Mouse (Mus musculus) brain, adult 2 months (tissue): ENCODE results near the gene Med20.
"Not testable (repeated sequence)": the region's sequence is repeated elsewhere in the genome, so short reads cannot be mapped to it uniquely, and the experiment has no call there.

Experiments used
- DNase-seq: peaks from one replicate; pipeline ENCODE4 v3.0.0; 2011; ENCODE audit warnings: low read depth, low spot score

The Med20 gene

DNA sequence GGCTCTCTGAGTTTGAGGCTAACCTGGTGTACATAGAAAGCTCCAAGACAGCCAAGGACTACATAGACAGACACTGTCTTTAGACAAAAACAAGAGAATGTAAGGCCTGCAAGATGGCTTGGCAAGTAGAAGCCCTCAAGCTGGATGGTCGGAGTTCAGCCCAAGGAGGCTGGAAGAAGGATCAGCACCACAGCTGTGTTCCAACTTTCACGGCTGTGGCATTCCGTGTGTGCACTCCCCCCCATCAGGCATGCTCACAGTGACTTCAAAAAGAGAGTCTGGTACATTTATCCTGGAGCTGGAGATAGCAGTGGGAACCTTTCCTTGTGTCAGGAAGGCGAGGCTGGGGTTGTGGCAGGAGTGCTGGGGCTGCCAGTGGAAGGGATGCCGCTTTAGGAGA is 14.6 kb downstream of the Med20 start:
- DNase-seq, result no peak

DNA sequence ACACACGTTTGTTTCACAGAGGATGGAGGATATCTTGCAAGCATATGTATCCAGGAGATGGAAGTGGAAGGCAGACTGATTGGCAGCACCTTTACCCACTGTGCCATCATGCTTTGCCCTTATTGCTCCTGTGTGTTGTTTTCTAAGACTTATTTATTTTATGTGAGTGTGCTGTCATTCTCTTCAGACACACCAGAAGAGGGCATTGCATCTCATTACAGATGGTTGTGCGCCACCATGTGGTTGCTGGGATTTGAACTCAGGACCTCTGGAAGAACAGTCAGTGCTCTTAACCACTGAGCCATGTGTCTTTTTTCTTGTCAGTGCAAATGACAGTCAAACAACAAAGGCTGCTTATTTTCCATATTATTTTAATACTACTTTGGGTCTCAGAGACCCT is 16.4 kb downstream of the Med20 start:
- no peak for DNase-seq

DNA sequence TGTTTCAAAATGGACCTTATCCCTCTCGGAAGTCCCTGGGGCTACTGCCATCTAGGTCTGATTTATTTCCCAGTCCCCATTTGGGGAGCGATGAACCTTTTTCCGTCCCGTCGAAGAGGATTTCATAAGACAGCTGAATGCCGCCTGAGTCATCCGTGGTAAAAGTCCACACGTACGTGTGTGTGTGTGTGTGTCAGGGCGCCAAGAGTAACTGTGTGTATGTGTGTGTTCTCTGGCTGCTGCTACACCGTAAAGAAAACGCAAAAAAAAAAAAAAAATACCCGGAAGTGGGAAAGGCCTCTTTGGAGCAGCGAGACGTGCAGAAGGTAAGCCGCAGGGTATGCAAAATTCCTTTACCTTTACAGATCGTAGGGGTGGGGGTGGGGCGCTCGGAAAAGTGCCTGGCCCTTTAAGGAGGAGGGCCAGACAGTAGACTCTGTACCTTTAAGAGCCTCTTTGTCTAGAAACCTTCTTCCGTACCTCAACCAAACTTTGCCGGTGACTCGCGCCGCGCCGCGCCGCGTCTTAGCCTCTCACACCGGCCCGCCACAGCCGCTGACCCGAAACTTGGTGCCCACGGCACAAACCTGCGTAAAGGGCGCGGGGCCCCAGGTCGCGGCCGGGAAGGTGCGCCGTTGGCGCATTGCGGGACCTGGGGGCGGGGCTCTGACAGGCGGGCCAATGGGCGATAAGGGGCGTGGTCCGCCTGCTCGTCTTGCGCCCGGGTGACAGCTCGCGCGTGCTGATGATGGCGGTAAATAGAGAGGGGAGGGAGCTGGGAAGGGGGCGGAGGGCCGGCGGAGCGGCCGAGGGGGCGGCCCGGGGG is 17.7 kb downstream of the Med20 start:
- DNase-seq, result peak; percentile 96

DNA sequence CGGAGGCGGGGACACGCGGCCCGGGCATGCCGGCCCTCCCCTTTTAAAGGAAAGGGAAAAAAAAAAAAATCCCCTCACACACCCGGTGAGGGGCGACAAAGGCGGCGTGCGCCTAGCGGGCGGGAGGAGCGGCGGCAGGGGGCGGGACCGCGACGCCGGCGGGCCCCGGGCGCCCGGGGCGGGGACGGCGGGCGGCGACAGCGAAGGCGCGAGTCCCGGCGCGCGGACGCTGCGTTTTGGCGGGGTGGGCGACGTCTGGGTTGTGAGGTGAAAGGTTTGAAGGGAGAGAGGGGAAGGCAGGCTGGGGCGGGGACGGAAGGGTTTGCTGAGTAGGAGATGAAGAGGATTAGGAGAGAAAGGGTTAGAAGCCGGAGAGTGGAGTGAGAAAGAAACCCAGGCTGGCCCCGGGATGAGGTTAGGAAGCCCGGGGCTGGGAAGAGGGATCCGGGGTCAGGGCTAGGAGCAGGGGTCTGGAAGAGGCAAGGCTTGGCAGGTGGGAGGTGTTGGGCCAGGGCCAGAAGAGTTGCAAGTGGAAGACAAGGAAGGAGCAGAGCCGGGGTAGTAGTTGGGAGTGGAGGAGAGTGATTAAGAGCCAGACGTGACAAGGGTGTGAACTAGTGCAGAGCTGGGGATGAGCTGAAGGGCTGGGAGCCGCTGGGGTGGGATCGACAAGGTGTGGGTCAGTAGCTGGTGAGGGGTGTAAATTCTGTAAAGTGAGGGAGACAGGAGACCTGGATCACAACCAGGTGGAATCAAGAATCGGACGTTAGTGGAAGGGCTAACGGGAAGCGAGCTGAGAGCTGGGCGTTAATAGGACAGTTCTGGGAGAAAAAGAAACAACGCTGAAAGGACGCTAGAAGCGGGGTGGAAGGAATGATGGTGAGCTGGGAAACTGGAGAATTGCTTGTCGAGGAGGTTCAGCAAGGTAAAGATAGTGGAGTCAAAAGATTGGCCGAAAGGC is 18.6 kb downstream of the Med20 start:
- DNase-seq, result peak; percentile 43

DNA sequence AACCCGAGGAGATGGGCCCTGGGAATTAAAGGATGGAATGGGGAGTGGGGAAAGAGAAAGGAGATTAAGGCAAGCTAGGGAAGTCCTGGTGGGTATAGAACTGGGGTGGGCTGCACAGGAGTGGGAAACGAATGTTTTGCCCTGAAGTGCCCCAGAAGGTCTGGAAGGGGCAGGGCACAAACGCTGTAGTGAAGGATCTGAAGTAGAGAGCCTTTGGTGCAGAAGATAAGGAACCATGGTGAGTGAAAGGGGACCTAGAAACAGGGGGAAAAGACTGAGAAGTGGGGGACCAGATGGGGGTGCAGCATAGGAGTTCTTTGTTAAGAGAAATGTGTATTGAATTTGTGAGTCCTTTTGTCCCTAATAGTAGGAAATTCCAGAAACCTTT is 19.3 kb downstream of the Med20 start, which contains the start of gene Usp49:
Gene Usp49, plus strand, starts transcription at position 13 of the 388 bp plus-strand sequence.
- no peak for DNase-seq

DNA sequence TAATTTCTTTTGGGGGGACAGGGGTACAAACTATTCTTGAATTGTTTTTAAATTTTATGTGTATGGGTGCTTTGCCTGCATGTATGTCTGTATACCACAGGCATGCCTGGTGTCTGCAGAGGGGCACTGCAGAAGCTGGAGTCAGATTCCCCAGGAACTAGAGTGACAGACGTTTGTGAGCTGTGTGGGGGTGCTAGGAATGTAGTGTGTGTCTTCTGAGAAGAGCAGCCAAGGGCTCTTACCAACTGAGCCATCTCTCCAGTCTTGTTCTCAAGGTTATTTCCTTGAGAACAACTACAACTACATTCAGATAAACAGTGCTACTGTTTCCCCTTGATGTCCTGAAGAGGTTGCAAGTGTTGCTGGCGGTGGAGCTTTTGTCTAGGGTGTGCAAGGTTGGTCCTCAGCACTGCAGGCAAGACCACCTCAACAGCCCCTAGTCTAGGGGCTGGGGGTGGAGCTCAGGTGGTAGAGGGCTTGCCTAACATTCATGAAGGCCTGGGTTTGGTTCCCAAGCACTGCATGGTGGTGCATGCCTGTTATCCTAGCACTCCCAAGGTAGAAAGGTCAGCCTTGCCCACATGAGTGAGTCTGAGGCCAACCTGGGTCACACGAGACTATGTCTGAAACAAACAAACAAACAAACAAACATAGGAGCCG is 20.9 kb downstream of the Med20 start:
- DNase-seq, result no peak

DNA sequence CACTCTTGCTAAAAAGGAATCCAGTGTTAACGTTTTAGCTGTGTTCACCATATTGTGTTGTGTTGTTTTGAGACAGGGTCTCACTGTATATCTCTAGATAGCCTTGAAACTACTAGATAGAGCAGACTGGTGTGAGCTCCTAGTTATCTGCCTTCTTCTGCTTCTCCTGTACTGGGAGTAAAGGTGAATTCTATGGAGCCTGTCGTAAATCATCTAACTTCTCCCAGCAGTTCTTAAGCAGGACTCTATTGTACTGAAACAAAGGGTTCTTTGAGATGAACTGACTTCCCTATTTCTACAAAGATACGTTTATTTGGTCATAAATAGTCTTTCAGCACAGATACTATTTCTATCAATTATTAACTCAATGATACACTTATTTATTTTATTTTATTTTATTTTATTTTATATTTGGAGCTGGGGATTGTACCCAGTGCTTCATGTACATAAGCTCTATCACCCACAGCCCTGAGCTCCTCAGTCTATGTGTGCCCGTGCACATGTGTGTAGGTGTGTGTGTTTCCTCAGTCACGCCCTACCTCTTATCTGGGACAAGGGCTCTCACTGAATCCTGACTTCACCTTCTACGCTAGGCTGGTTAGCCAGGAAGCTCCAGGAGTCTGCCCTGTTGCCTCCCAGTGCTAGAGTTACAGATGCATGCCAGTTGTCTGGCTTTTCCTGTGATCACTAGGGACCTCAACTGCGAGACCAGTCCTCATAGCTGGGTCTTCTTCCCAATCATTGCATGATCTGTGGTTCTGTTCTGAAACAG is 22.8 kb downstream of the Med20 start:
- no peak for DNase-seq

DNA sequence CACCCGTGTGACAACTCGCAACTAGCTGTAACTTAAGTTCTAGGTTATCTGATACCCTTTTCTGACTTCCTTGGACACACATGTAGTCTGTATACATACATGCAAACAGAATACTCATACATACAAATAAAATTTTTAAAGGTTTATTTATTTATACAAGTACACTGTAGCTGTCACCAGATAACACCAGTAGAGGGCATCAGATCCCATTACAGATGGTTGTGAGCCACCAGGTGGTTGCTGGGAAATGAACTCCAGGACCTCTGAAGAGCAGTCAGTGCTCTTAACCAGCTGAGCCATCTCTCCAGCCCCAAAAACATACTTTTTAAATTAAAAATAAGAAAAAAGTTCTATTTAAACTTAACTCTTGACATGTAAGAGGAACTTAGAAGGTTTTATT is 31.6 kb downstream of the Med20 start:
- DNase-seq, result no peak

DNA sequence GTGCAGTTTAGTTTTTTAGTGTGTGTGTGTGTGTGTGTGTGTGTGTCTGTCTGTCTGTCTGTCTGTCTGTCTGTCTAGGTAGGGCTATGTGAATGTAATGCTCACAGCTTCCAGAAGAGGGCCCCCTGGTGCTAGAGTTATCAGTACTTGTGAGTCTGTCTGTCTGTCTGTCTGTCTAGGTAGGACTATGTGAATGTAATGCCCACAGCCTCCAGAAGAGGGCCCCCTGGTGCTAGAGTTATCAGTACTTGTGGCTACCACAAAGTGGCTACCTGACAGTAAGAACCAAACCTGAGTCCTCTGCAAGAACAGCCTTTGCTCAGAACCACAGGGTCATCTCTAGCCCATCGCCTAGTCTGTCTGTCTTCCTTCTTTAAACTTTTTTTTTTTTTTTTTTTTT is 35.3 kb downstream of the Med20 start:
- peak; percentile 63 for DNase-seq

DNA sequence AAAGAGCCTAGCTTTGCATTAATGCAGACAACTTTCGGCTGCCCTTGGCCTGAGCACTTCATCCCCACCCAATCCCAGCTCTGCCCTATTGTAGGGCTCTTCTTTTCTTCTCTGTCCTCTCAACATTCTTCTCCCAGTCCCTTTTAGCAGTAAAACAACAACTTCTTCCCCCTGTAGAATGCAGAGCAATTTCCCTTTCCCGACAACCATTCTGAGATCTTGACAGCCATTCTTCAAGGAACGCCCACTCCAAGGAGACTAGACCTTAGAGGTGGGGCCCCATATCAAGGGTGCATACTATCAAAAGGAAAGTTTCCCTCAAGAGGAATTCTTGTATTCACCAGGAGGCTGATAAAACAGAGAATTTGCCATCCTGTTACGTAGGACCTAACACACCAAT is 37.6 kb downstream of the Med20 start:
- DNase-seq, result no peak

DNA sequence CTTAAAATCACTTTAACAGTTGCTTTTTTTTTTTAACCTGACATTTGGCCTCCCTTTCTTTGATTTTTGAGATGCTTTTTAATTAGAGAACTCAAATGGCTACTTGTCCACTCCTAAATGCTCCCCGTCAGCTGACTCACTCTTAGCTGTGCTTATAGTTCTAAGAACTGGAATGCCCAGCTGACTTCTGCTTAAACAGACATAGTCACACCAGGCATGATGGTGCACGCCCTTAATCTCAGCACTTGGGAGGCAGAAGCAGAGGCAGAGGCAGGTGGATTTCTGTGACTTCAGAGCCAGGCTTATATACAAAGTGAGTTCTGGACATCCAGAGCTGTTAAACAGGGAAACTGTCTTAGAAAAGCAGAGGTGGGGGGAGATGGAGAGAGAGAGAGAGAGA is 40.6 kb downstream of the Med20 start:
- DNase-seq, result no peak

DNA sequence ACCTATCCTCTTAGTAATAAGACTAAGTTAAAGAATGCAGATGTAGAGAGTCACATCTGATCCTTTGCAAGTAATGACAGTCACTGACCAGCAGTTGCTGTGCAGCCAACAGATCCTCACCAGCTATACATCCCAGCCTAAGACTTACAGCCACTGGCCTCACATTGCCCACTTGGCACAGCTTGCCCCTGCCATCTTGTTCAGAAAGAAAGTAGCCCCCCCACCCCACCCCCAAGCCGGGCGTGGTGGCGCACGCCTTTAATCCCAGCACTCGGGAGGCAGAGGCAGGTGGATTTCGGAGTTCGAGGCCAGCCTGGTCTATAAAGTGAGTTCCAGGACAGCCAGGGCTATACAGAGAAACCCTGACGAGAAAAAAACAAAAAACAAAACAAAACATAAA is 43.0 kb downstream of the Med20 start:
- DNase-seq, result not testable (repeated sequence)

DNA sequence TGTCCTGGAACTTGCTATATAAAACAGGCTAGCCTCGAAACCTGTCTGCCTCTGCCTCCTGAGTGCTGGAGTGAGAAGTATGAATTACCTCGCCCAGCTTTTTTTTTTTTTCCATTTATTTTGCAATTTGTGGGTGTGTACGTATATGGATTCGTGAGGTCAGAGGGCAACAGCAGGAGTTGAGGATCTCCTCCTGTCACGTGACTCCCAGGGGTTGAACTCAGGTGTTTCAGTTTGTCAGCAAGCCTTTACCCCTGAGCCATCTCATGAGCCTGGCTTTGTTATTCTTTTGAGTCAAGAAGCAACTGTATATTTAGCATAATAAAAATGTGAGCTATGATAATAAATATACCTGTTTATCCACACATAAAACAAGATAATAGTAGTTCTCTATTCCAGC is 44.3 kb downstream of the Med20 start:
- no peak for DNase-seq

DNA sequence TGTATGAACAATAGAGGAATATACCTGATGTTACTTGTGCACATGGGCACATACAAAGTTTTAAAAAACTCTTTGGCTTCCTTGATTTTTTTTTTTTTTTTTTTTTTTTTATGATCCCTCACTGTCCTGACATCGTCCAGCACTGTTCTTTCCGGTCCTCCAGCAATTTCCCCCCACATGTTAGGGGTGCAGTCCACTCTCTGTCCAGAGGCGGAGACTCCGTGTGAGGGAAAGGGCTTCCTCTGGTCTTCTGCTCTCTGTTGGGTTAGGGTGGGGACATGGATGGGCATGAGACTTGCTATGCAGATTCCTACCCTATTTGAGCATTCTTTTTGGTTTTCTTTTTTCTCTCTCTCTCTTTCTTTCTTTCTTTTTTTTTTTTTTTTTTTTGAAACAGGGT is 46.5 kb downstream of the Med20 start:
- no peak for DNase-seq

DNA sequence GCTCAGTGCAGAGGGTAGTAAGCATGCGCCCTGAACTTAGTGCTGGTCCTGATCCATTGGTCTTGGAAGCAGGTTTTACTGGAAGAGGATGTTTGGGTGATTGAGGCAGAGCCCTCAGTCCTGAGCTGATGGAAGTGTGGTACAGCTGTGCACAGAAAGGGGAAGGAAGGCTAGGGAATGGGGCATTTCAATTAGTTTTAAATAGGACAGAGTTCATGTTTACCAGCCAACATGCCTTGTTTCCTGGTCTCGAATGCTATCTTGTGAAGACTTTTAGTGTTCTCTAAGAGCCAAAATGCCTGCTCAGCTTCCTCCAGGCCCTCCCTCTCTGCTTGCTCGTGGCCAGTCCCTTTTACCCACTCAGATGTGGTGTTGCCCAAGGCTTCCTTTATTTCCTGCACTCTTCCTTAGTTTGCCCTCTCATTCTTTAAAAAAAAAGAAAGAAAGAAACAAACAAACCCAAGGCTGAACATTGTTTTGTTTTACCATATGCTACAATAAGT is 47.4 kb downstream of the Med20 start:
- no peak for DNase-seq

DNA sequence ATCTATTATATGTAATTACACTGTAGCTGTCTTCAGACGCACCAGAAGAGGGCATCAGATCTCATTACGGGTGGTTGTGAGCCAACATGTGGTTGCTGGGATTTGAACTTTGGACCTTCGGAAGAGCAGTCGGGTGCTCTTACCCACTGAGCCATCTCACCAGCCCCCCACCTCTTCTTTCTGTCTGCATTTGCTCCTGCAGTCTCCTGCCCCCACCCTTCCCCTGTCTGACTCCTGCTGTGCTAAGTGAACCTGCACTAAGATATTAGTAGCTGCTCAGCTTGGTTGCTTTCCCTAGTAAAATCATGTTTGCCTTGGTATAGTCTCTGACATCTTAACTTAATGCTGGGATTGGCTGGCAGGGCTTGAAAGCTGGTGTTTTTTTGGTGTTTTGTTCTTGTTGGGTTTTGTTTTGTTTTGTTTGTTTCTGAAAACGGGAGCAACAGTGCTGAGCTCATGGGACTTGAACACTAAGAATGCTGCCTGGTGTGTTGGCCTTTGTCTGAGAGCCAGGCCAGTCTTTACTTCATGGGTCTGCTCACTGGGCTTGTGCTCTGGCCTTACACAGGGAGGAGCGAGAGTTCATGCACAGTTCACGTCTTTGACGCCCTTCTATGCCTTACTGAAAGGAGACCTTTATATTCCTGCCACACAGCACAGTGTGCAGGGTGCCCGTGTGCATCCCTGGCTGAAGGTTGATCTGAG is 51.8 kb downstream of the Med20 start:
- no peak for DNase-seq

DNA sequence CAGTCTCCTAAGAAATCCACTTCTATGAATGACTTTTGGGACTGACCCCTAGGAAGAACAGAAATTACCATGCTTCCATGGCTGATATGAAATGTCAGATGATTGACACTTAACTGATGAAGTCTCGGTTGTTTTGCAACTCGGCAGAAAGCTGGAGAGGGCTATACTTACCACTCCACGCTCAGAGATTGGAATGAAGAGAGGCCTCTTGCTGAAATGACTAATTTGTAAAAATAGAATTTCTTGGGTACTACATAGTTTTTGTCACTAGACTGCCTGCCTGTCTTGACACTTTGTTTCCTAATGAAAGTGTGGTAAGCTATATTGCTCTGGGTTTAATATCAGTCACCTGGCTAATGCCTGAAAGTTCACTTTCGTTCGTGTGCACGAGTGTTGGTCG is 53.1 kb downstream of the Med20 start:
- no peak for DNase-seq

DNA sequence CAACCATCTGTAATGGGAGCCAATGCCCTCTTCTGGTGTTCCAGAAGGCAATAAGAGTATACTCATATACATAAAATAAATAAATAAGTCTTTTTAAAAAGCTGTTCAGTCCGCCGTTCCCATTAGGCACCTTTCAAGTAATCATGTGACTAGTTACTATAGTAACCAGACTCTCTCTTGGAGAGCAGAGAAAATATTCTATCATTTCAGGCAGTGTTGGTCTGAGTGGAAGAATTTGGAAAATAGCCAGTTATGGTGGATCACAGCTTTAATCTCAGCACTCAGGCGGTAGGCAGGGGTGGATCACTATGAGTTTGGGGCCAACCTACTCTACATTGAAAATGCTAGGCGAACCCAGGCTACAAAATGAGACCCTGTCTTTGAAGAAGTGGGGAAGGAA is 57.8 kb downstream of the Med20 start:
- peak; percentile 30 for DNase-seq

DNA sequence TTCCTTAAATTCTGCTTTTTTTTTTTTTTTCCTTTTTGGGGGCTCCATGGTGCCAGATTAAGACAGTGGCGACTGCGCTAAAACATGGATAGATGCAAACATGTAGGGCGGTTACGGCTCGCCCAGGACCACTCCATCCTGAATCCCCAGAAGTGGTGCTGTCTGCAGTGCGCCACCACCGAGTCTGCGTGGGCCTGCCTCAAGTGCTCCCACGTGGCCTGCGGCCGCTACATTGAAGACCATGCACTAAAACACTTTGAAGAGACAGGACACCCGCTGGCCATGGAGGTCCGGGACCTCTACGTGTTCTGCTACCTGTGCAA is 60.6 kb downstream of the Med20 start:
- peak; percentile 47 for DNase-seq

DNA sequence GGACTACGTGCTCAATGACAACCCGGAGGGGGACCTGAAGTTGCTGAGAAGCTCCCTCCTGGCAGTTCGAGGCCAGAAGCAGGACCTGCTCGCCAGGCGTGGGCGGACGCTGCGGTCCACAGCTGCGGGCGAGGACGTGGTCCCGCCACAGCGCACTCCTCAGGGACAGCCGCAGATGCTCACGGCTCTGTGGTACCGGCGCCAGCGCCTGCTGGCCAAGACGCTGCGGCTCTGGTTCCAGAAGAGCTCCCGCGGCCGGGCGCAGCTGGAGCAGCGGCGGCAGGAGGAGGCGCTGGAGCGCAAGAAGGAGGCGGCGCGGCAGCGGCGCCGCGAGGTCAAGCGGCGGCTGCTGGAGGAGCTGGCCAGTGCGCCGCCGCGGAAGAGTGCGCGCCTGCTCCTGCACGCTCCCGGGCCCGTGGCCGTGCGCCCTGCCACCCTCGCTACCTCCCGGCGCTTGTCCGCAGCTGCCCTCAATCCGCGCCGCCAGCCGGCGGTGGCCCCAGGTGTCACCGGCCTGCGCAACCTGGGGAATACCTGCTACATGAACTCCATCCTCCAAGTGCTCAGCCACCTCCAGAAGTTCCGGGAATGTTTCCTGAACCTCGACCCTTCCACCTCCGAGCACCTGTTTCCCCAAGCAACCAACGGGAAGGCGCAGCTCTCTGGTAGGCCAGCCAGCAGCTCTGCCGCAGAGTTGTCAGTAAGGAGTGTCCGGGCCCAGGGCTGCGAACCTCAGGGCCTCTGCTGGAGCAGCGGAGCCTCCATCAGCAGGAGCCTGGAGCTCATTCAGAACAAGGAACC is 61.1 kb downstream of the Med20 start:
- peak; percentile 71 for DNase-seq
